Mouse (Mus musculus) CD8-positive naive resting alpha-beta T cell, adult 2 months (primary cell): ENCODE results near the gene Tmem127.

ENCODE experiments used
- DNase-seq, 2 experiments: peaks; one replicate each; pipeline ENCODE4 v3.0.0; 2022; ENCODE audit warnings: low read depth in 2 of 2, low spot score in 2 of 2

The Tmem127 gene

GRCm38 (mm10) chr2:127310685-127311084 is 63.0 kb downstream of the Tmem127 start:
- no peak for DNase-seq
